Mouse (Mus musculus): ENCODE data around the gene Il6st. TPM values are rescaled to one million over a fixed set of nuclear protein-coding genes. Genes with fewer than 3 reads are reported as not detected.

The Il6st gene
- total RNA-seq, 2 experiments from 2014 or later: 184 to 192 TPM

Other genes starting within 250 kb of the Il6st start
- gene Ankrd55, start 175.6 kb upstream of the Il6st start, total RNA-seq (2021): under 1 TPM; 0.19 to 0.29 TPM
- gene Il31ra, start 130.3 kb downstream of the Il6st start, total RNA-seq (2021): under 1 TPM in 1 of 2 experiments, not detected in 1; 0.07 TPM
- gene Ddx4, start 188.4 kb downstream of the Il6st start, total RNA-seq (2021): under 1 TPM in 1 of 2 experiments, not detected in 1; 0.15 TPM
- 10 to 100 TPM; 10.7 to 12.3 TPM for gene Slc38a9, start 196.7 kb downstream of the Il6st start, total RNA-seq (2021)

Data from heart, postnatal 14 days (tissue).